14 mouse cellular contexts compared by ENCODE assay signal in genomic region chr7:67715176-67715575, GRCm38 (mm10). TPM values are rescaled to one million over a fixed set of nuclear protein-coding genes. Genes with fewer than 3 reads are reported as not detected.
DNase-seq lines count a peak whose midpoint lies in the region; ATAC-seq and TF ChIP-seq lines count a peak whose summit lies in the region.
"Had no signal": no experiment of that assay in that cellular context is flagged by ENCODE, and none has a peak within 500 bp of the region (broad histone marks: within the 10 kb centered on the region; RNA-seq: fewer than 3 reads in every experiment).

No protein-coding gene starts in this region.

- peak overlapping the region; percentile 55 for H3K4me3 ChIP-seq in gastrocnemius, adult 2 months
- no peak overlapping the region for H3K4me3 ChIP-seq in left cerebral cortex, adult 2 months
- H3K4me3 ChIP-seq in heart, embryonic 13.5 days = no peak overlapping the region
- H3K4me3 ChIP-seq in midbrain, embryonic 14.5 days (replicated peaks; ENCODE audit: low read depth, low read length) = no peak overlapping the region
- H3K4me3 ChIP-seq: erythroblast, embryonic 14.5 days; liver, embryonic 13.5 days; neural tube, embryonic 12.5 days had no signal

- no peak for DNase-seq in gastrocnemius, adult 2 months
- DNase-seq in gastrocnemius, postnatal 4 days (ENCODE audit: low spot score in 2 of 2) = no peak
- DNase-seq in left cerebral cortex, adult 2 months (ENCODE audit: extremely low spot score in 1 of 2, low spot score in 2 of 2) = no peak
- no peak for DNase-seq in left cerebral cortex, adult 11 months (ENCODE audit: low spot score)
- DNase-seq in midbrain, embryonic 14.5 days = peak; percentile 44
- no peak for DNase-seq in embryo, embryonic 10 days (ENCODE audit: low spot score)
- DNase-seq: cerebellum, postnatal 36 days; liver, embryonic 13.5 days; thymus, postnatal 25 days had no signal

- H3K4me2 ChIP-seq in heart, embryonic 13.5 days = no peak overlapping the region
- H3K4me2 ChIP-seq in midbrain, embryonic 14.5 days (ENCODE audit: low read length) = no peak overlapping the region
- H3K4me2 ChIP-seq: liver, embryonic 13.5 days; neural tube, embryonic 12.5 days had no signal

- peaks cover 67% of the 10 kb centered on the region for H3K4me1 ChIP-seq in heart, embryonic 13.5 days
- peaks cover 11% of the 10 kb centered on the region for H3K4me1 ChIP-seq in midbrain, embryonic 14.5 days (ENCODE audit: control insufficient read depth, insufficient read depth, low read length)

- ATAC-seq in heart, embryonic 13.5 days (ENCODE audit: extremely low read depth, insufficient number of reproducible peaks, low FRiP score, low TSS enrichment) = no peak
- no peak for ATAC-seq in midbrain, embryonic 14.5 days (ENCODE audit: low FRiP score, low TSS enrichment)
- no peak for ATAC-seq in megakaryocyte progenitor cell, adult 5-6 weeks (replicated peaks; ENCODE audit: poor library complexity)

- H3K36me3 ChIP-seq in heart, embryonic 13.5 days = peaks cover 44% of the 10 kb centered on the region
- peaks cover 3% of the 10 kb centered on the region; the same call in 1 of the 2 replicates for H3K36me3 ChIP-seq in midbrain, embryonic 14.5 days (ENCODE audit: control insufficient read depth, insufficient read depth, low read length)

- H3K9me3 ChIP-seq in heart, embryonic 13.5 days = no peaks in the 10 kb centered on the region
- peaks cover 7% of the 10 kb centered on the region; the same call in 1 of the 2 replicates for H3K9me3 ChIP-seq in midbrain, embryonic 14.5 days (ENCODE audit: control insufficient read depth, low read length)
- H3K9me3 ChIP-seq: liver, embryonic 13.5 days had no signal

- H3K27ac ChIP-seq in gastrocnemius, adult 2 months = peak overlapping the region; percentile 80
- H3K27ac ChIP-seq in left cerebral cortex, adult 2 months = peak overlapping the region; percentile 21; the same call in 1 of the 2 replicates
- peak overlapping the region; percentile 81 for H3K27ac ChIP-seq in heart, embryonic 13.5 days (replicated peaks)
- no peak overlapping the region; the same call in 1 of the 2 replicates for H3K27ac ChIP-seq in midbrain, embryonic 14.5 days (replicated peaks; ENCODE audit: low read depth, low read length)
- H3K27ac ChIP-seq: liver, embryonic 13.5 days; macrophage had no signal

- no peaks in the 10 kb centered on the region for H3K27me3 ChIP-seq in heart, embryonic 13.5 days (replicated peaks)
- no peaks in the 10 kb centered on the region for H3K27me3 ChIP-seq in midbrain, embryonic 14.5 days (ENCODE audit: control insufficient read depth, insufficient read depth, low read length)
- H3K27me3 ChIP-seq: liver, embryonic 13.5 days; neural tube, embryonic 12.5 days had no signal

- 63% methylated on average over 7 of the region's 7 CpGs for WGBS in heart, embryonic 13.5 days
- 70% methylated on average over 7 of the region's 7 CpGs for WGBS in midbrain, embryonic 14.5 days

- H3K9ac ChIP-seq in heart, embryonic 13.5 days = peak overlapping the region; percentile 59; the same call in 1 of the 2 replicates
- H3K9ac ChIP-seq in midbrain, embryonic 14.5 days (replicated peaks; ENCODE audit: low read length) = no peak overlapping the region
- H3K9ac ChIP-seq: liver, embryonic 13.5 days; neural tube, embryonic 12.5 days had no signal

- no peak for TF ChIP-seq CTCF in gastrocnemius, adult 2 months (IDR thresholded peaks at IDR 0.05)
- TF ChIP-seq CTCF in left cerebral cortex, adult 2 months (IDR thresholded peaks at IDR 0.05) = no peak

- intact Hi-C loops in gastrocnemius, adult 2 months (cut with DNase I) = no loop called here
- intact Hi-C loops in left cerebral cortex, adult 2 months (cut with DNase I) = no loop called here

RNA-seq across cellular contexts. Expression of gene Synm, which starts 44.4 kb away (rescaled TPM):
- total RNA-seq in gastrocnemius, adult 2 months (2021) = 100 to 1,000 TPM; 235 to 336 TPM
- total RNA-seq in gastrocnemius, postnatal 4 days (2021) = 10 to 100 TPM; 28.3 to 34.2 TPM
- total RNA-seq in left cerebral cortex, adult 2 months (2021) = 10 to 100 TPM; 16.0 to 19.2 TPM
- 2.8 and 3.4 TPM in 2 replicates for polyA plus RNA-seq in heart, embryonic 13.5 days (2015; fragmentation: Nextera tagmentation; extraction: Ambion mirVana)
- polyA plus RNA-seq in midbrain, embryonic 14.5 days (2014; fragmentation: Nextera tagmentation; extraction: Ambion mirVana) = 2.0 and 2.4 TPM in 2 replicates
- not detected in 2 replicates for total RNA-seq in megakaryocyte progenitor cell, adult 5-6 weeks (2015)
- not detected in 2 replicates for total RNA-seq in megakaryocyte progenitor cell, adult 5-6 weeks (2017)
- polyA plus RNA-seq: macrophage had no signal

Comparison
In these comparisons a context has a peak if more than half of its experiments do, and no peak if none do; other contexts are left out.
1. RNA of gene Synm, which starts 44.4 kb away (total RNA-seq): 235 to 336 TPM in gastrocnemius, adult 2 months, 28.3 to 34.2 TPM in gastrocnemius, postnatal 4 days and 16.0 to 19.2 TPM in left cerebral cortex, adult 2 months; not detected in megakaryocyte progenitor cell, adult 5-6 weeks; every median in the first group is over 10 times any median in the second.